Mouse (Mus musculus) liver, postnatal 0 days (tissue): Measurements from ENCODE around the gene Med12l. TPM values are rescaled to one million over a fixed set of nuclear protein-coding genes. Genes with fewer than 3 reads are reported as not detected.

Experiments used
- ATAC-seq: fragments of 200-750 bp; cut with Nextera tagmentation; 2 replicates; pipeline ENCODE4 v1.8.0; 2017; ENCODE audit warnings: mild to moderate bottlenecking, moderate library complexity
- DNase-seq: peaks from one replicate; pipeline ENCODE4 v3.0.0-alpha.2; 2016
- H3K27ac ChIP-seq: fragments of 300-500 bp; sonication (generic); 2 replicates; pipeline ENCODE4 v1.5.1; 2014; ENCODE audit warnings: antibody characterized with exemption, moderate library complexity, mild to moderate bottlenecking, low read depth
- H3K27me3 ChIP-seq: fragments of 300-500 bp; sonication (generic); 2 replicates; pipeline ENCODE4 v1.6.1; 2014; ENCODE audit warnings: low read length, control low read depth, mixed read lengths; ENCODE audit not compliant: insufficient read depth
- H3K36me3 ChIP-seq: fragments of 300-500 bp; sonication (generic); replicated peaks from 2 replicates; pipeline ENCODE4 v1.6.1; 2014; ENCODE audit warnings: mild to moderate bottlenecking, control low read depth, low read length, moderate library complexity, mixed read lengths; ENCODE audit not compliant: insufficient read depth
- H3K4me1 ChIP-seq: fragments of 300-500 bp; sonication (generic); 2 replicates; pipeline ENCODE4 v1.6.1; 2014; ENCODE audit warnings: antibody characterized with exemption, mild to moderate bottlenecking, control low read depth; ENCODE audit not compliant: insufficient read depth
- H3K4me2 ChIP-seq: fragments of 300-500 bp; sonication (generic); 2 replicates; pipeline ENCODE4 v1.6.1; 2014; ENCODE audit warnings: low read depth, mild to moderate bottlenecking, low read length, moderate library complexity, mixed read lengths
- H3K4me3 ChIP-seq: fragments of 300-500 bp; sonication (generic); 2 replicates; pipeline ENCODE4 v1.5.1; 2014; ENCODE audit warnings: low read depth, low read length
- H3K9ac ChIP-seq: fragments of 300-500 bp; sonication (generic); replicated peaks from 2 replicates; pipeline ENCODE4 v1.6.1; 2014; ENCODE audit warnings: mild to moderate bottlenecking, moderate library complexity
- H3K9me3 ChIP-seq: fragments of 300-500 bp; sonication (generic); 2 replicates; pipeline ENCODE4 v1.6.1; 2016; ENCODE audit warnings: mild to moderate bottlenecking, control low read depth, low read length, mixed read lengths
- CTCF ChIP-seq: sonication (generic); IDR thresholded peaks from 2 replicates; pipeline ENCODE4 v1.5.1; 2016; ENCODE audit warnings: antibody characterized with exemption, low read depth
- EP300 ChIP-seq: IDR thresholded peaks from 2 replicates; pipeline ENCODE4 v1.6.1; 2016; ENCODE audit warnings: antibody characterized with exemption, low read depth, mild to moderate bottlenecking
- WGBS: fragments of 180-500 bp; shearing (Covaris S2); extraction: QIAGEN DNeasy Blood & Tissue Kit; methylation state at CpG from one replicate; pipeline ENCODE4 v1.1.7; 2014; ENCODE audit not compliant: insufficient replicate concordance; 5-methylcytosine and 5-hydroxymethylcytosine counted together
- polyA plus RNA-seq: library from polyadenylated mRNA; unstranded; fragments of >200 nt; fragmentation: Nextera tagmentation; extraction: Ambion mirVana; gene quantifications from 2 replicates; pipeline ENCODE4 v1.2.1, GENCODE M21; 2015

Gene Med12l
- polyA plus RNA-seq, 1 experiment from 2014 or later = 0.67 TPM

- Histone ChIP-seq H3K27me3 (no peaks in the 10 kb centered on the region), H3K4me1 (no peaks in the 10 kb centered on the region), H3K4me2 (no peak overlapping the region), H3K9me3 (no peaks in the 10 kb centered on the region), H3K4me3 (no peak overlapping the region), H3K9ac (no peak overlapping the region), H3K36me3 (no peaks in the 10 kb centered on the region), H3K27ac (no peak overlapping the region)
- ATAC-seq (no peak), DNase-seq (no peak)
- WGBS = 47% methylated on average over 2 of the region's 2 CpGs
- TF ChIP-seq EP300 (no peak), CTCF (no peak)
These were observed 164.4 kb downstream of the Med12l start for GRCm38 (mm10) chr3:59169921-59170627.

GRCm38 (mm10) chr3:59174426-59175154, 169.0 kb downstream of the Med12l start:
- H3K4me2 ChIP-seq = no peak overlapping the region; the same call in 1 of the 2 replicates
- DNase-seq = no peak
- no peak overlapping the region for H3K4me3 ChIP-seq
- no peaks in the 10 kb centered on the region for H3K27me3 ChIP-seq
- no peak overlapping the region for H3K27ac ChIP-seq
- TF ChIP-seq EP300 (no peak), CTCF (peak; percentile 47)
- 48% methylated on average over 6 of the region's 6 CpGs for WGBS
- peaks cover 7% of the 10 kb centered on the region; the same call in 1 of the 2 replicates for H3K4me1 ChIP-seq
- ATAC-seq = no peak
- H3K9me3 ChIP-seq = no peaks in the 10 kb centered on the region
- no peak overlapping the region for H3K9ac ChIP-seq
- H3K36me3 ChIP-seq = no peaks in the 10 kb centered on the region

GRCm38 (mm10) chr3:59175234-59175633, 169.6 kb downstream of the Med12l start:
- H3K9ac ChIP-seq = no peak overlapping the region
- DNase-seq (peak; percentile 51), ATAC-seq (no peak)
- no peaks in the 10 kb centered on the region for H3K9me3 ChIP-seq
- no peaks in the 10 kb centered on the region for H3K27me3 ChIP-seq
- no peak overlapping the region for H3K4me2 ChIP-seq
- WGBS = 29% methylated on average over 5 of the region's 5 CpGs
- H3K27ac ChIP-seq = no peak overlapping the region
- H3K36me3 ChIP-seq = no peaks in the 10 kb centered on the region
- H3K4me1 ChIP-seq = peaks cover 7% of the 10 kb centered on the region; the same call in 1 of the 2 replicates
- H3K4me3 ChIP-seq = no peak overlapping the region
- peak; percentile 91 for TF ChIP-seq CTCF
- TF ChIP-seq EP300 = no peak

- DNase-seq (no peak), ATAC-seq (no peak)
- Histone ChIP-seq H3K36me3 (no peaks in the 10 kb centered on the region), H3K4me2 (no peak overlapping the region), H3K27ac (no peak overlapping the region), H3K4me1 (peaks cover 7% of the 10 kb centered on the region; the same call in 1 of the 2 replicates), H3K4me3 (no peak overlapping the region), H3K27me3 (no peaks in the 10 kb centered on the region), H3K9me3 (no peaks in the 10 kb centered on the region), H3K9ac (no peak overlapping the region)
- 63% methylated on average over 5 of the region's 5 CpGs for WGBS
- TF ChIP-seq EP300 (no peak), CTCF (no peak)
These were observed 171.2 kb downstream of the Med12l start for GRCm38 (mm10) chr3:59176871-59177270.

GRCm38 (mm10) chr3:59181134-59181533, 175.5 kb downstream of the Med12l start:
- no peak overlapping the region for H3K9ac ChIP-seq
- TF ChIP-seq CTCF (0 out of 2 replicates have a peak, but pooled peaks have one; percentile 12), EP300 (no peak)

GRCm38 (mm10) chr3:59182129-59182528, 176.5 kb downstream of the Med12l start:
- DNase-seq (no peak), ATAC-seq (no peak)
- Histone ChIP-seq H3K4me1 (peaks cover 2% of the 10 kb centered on the region; the same call in 1 of the 2 replicates), H3K27me3 (no peaks in the 10 kb centered on the region), H3K9ac (no peak overlapping the region), H3K27ac (no peak overlapping the region), H3K4me3 (no peak overlapping the region), H3K4me2 (no peak overlapping the region), H3K9me3 (no peaks in the 10 kb centered on the region), H3K36me3 (no peaks in the 10 kb centered on the region)
- TF ChIP-seq EP300 (no peak), CTCF (no peak)

More at GRCm38 (mm10) chr3:59181134-59181533, 175.5 kb downstream of the Med12l start:
- ATAC-seq (no peak), DNase-seq (no peak)
- H3K4me1 ChIP-seq = peaks cover 7% of the 10 kb centered on the region; the same call in 1 of the 2 replicates
- H3K27ac ChIP-seq = no peak overlapping the region
- no peaks in the 10 kb centered on the region for H3K36me3 ChIP-seq
- WGBS = 62% methylated on average over 5 of the region's 5 CpGs
- no peaks in the 10 kb centered on the region for H3K27me3 ChIP-seq
- no peak overlapping the region for H3K4me2 ChIP-seq
- H3K4me3 ChIP-seq = no peak overlapping the region
- H3K9me3 ChIP-seq = no peaks in the 10 kb centered on the region
